Mouse (Mus musculus) kidney, postnatal 0 days (tissue): Measurements from ENCODE around the gene Elovl5. TPM values are rescaled to one million over a fixed set of nuclear protein-coding genes. Genes with fewer than 3 reads are reported as not detected.
A peak's percentile ranks its signal among the peaks of the same experiment; 100 is the strongest.

Experiments
- ATAC-seq: fragments of 200-750 bp; cut with Nextera tagmentation; replicated peaks from 2 replicates; pipeline ENCODE4 v1.8.0; 2017; ENCODE audit warnings: low read depth, moderate number of reproducible peaks, moderate TSS enrichment, moderate library complexity; ENCODE audit not compliant: low FRiP score
- DNase-seq: peaks from one replicate; pipeline ENCODE4 v3.0.0-alpha.2; 2016; ENCODE audit warnings: low spot score
- H3K27ac ChIP-seq: fragments of 300-500 bp; sonication (generic); 2 replicates; pipeline ENCODE4 v1.5.1; 2014; ENCODE audit warnings: mild to moderate bottlenecking
- H3K27me3 ChIP-seq: fragments of 300-500 bp; sonication (generic); 2 replicates; pipeline ENCODE4 v1.6.1; 2014; ENCODE audit warnings: low read length, mixed read lengths; ENCODE audit not compliant: insufficient read depth
- H3K36me3 ChIP-seq: fragments of 300-500 bp; sonication (generic); 2 replicates; pipeline ENCODE4 v1.6.1; 2014; ENCODE audit warnings: low read length, mixed read lengths; ENCODE audit not compliant: insufficient read depth
- H3K4me1 ChIP-seq: fragments of 300-500 bp; sonication (generic); replicated peaks from 2 replicates; pipeline ENCODE4 v1.6.1; 2014; ENCODE audit warnings: antibody characterized with exemption, low read length, mixed read lengths; ENCODE audit not compliant: insufficient read depth
- H3K4me2 ChIP-seq: fragments of 300-500 bp; sonication (generic); 2 replicates; pipeline ENCODE4 v1.6.1; 2014; ENCODE audit warnings: mild to moderate bottlenecking, low read length, moderate library complexity, mixed read lengths
- H3K4me3 ChIP-seq: fragments of 300-500 bp; sonication (generic); replicated peaks from 2 replicates; pipeline ENCODE4 v1.5.1; 2014; ENCODE audit warnings: low read depth, low read length
- H3K9ac ChIP-seq: fragments of 300-500 bp; sonication (generic); 2 replicates; pipeline ENCODE4 v1.6.1; 2014; ENCODE audit warnings: low read depth, low read length
- H3K9me3 ChIP-seq: fragments of 300-500 bp; sonication (generic); replicated peaks from 2 replicates; pipeline ENCODE4 v1.6.1; 2016; ENCODE audit warnings: low read length, inconsistent platforms, mixed read lengths
- CTCF ChIP-seq: IDR thresholded peaks from 2 replicates; pipeline ENCODE4 v1.5.1; 2016; ENCODE audit warnings: antibody characterized with exemption, low read depth, mild to moderate bottlenecking, moderate library complexity
- WGBS: fragments of 180-500 bp; shearing (Covaris S2); extraction: QIAGEN DNeasy Blood & Tissue Kit; methylation state at CpG from one replicate; pipeline ENCODE4 v1.1.7; 2014; 5-methylcytosine and 5-hydroxymethylcytosine counted together
- polyA plus RNA-seq: library from polyadenylated mRNA; unstranded; fragments of >200 nt; fragmentation: Nextera tagmentation; extraction: Ambion mirVana; gene quantifications from 2 replicates; pipeline ENCODE4 v1.2.1, GENCODE M21; 2015

The Elovl5 gene
- polyA plus RNA-seq, 1 experiment from 2014 or later: 60.5 TPM

DNA sequence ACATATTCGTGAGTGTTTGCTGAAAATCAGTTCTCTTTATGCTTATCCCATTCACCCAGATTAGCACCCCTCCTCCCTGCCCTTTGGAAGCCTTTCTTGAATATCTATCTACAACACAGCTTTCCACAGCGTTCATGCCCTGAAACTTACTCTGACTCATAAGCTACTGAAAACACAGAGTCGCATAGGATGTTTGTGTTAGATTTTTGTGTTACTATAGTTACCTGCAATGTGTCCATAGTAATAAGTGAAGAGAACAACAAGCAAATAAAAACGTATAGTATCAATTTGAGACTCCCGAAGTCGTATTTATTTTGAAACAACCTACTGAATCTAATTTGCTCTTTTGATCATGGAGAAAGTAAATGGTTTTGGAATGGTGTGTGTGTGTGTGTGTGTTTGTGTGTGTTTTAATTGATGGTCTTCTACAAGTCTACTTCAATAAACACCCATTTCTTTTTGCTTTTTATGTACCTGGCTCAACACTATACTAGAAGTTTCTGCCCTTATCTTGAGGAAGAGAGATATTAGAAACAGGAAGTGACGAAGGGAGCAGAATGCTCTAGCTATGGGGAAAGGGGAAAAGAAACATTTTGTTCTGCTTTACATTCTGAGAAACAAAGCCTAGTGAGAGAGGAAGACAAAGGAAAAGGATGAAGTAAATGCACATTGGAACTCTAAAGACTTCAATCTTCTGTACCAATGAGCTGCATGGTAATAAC, 5.5 kb upstream of the Elovl5 start:
- ATAC-seq (no peak), DNase-seq (peak; percentile 36)
- Histone ChIP-seq H3K36me3 (no peaks in the 10 kb centered on the region), H3K9ac (no peak overlapping the region), H3K4me2 (peak overlapping the region; percentile 65), H3K9me3 (no peaks in the 10 kb centered on the region), H3K4me1 (peaks cover 12% of the 10 kb centered on the region; the same call in 1 of the 2 replicates), H3K4me3 (peak overlapping the region; percentile 54), H3K27ac (peak overlapping the region; percentile 94), H3K27me3 (no peaks in the 10 kb centered on the region)
- 32% methylated on average over 7 of the region's 7 CpGs for WGBS
- no peak for TF ChIP-seq CTCF

DNA sequence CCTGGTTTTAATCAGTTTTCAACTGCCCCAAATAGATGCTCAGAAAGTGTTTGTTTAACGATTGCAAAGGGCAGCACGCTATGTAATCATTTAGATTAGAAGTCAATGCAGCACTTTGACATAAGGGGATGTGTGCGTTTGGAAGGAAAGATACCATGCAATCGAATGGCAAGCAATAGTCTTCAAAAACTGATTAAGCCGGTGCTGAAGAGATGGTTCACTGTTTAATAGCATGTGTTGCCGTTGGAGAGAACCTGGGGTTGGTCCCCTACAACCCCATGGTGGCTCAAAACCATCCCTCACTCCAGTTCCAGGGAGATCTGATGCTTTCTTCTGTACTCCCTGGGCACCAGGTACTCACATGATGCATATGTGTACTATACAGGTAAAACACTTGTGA, 4.9 kb upstream of the Elovl5 start:
- no peak for TF ChIP-seq CTCF
- H3K36me3 ChIP-seq: no peaks in the 10 kb centered on the region
- WGBS: 80% methylated on average over 6 of the region's 6 CpGs
- H3K27me3 ChIP-seq: no peaks in the 10 kb centered on the region
- no peaks in the 10 kb centered on the region for H3K9me3 ChIP-seq
- 0 out of 2 replicates have a peak overlapping the region, but pooled peaks have one; percentile 13 for H3K4me3 ChIP-seq
- no peak overlapping the region for H3K9ac ChIP-seq
- H3K27ac ChIP-seq: peak overlapping the region; percentile 37; the same call in 1 of the 2 replicates
- no peak for ATAC-seq
- DNase-seq: no peak
- H3K4me1 ChIP-seq: peaks cover 12% of the 10 kb centered on the region; the same call in 1 of the 2 replicates
- 0 out of 2 replicates have a peak overlapping the region, but pooled peaks have one; percentile 65 for H3K4me2 ChIP-seq

DNA sequence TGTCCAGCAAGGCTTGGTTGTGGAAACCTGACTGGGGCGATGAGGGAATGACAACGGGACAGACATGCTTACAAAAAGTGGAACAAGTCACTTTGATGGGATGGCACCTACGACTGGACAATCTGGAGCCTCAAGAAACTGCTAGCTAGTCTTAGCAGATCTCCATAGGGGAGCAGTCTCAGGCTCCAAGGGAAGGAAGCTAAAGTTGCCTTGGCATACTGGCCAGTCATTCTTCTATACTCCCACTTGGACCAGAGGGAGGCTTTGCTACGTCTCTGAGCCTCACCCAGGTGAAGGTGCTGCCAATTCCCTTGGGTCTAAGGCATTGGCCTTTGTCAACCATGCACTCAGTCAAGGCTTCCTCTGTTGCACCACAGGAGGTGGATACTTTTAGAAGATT, 2.5 kb upstream of the Elovl5 start:
- 81% methylated on average over 4 of the region's 4 CpGs for WGBS
- Histone ChIP-seq H3K27ac (no peak overlapping the region), H3K4me3 (no peak overlapping the region), H3K4me2 (no peak overlapping the region), H3K9ac (no peak overlapping the region), H3K36me3 (no peaks in the 10 kb centered on the region), H3K27me3 (no peaks in the 10 kb centered on the region), H3K4me1 (peaks cover 7% of the 10 kb centered on the region; the same call in 1 of the 2 replicates), H3K9me3 (no peaks in the 10 kb centered on the region)
- TF ChIP-seq CTCF: no peak
- no peak for DNase-seq
- ATAC-seq: no peak

DNA sequence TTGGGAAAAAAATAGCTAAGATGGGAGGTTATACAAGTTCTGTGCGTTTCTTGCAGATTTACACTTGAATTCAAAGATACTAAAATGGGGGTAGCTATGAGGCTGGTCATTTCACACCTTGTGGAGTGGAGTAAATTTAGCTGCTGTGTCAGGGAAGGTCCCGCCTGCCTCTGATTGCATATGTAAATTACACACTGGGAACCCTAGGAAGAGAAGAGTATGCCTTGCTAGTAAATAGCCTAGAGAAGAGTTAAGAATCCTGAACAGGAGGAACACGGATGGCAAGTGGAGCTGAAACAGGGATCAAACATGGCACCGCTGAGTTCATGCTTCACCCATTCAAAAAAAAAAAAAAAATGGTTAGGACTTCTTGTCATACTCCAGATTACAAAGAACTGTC, 1.4 kb upstream of the Elovl5 start:
- H3K27ac ChIP-seq: no peak overlapping the region
- DNase-seq: no peak
- H3K27me3 ChIP-seq: no peaks in the 10 kb centered on the region
- H3K9me3 ChIP-seq: no peaks in the 10 kb centered on the region
- H3K36me3 ChIP-seq: no peaks in the 10 kb centered on the region
- ATAC-seq: no peak
- 59% methylated on average over 4 of the region's 4 CpGs for WGBS
- 0 out of 2 replicates have a peak, but pooled peaks cover 4% of the 10 kb centered on the region for H3K4me1 ChIP-seq
- no peak for TF ChIP-seq CTCF
- no peak overlapping the region for H3K4me3 ChIP-seq
- H3K4me2 ChIP-seq: no peak overlapping the region
- no peak overlapping the region for H3K9ac ChIP-seq

DNA sequence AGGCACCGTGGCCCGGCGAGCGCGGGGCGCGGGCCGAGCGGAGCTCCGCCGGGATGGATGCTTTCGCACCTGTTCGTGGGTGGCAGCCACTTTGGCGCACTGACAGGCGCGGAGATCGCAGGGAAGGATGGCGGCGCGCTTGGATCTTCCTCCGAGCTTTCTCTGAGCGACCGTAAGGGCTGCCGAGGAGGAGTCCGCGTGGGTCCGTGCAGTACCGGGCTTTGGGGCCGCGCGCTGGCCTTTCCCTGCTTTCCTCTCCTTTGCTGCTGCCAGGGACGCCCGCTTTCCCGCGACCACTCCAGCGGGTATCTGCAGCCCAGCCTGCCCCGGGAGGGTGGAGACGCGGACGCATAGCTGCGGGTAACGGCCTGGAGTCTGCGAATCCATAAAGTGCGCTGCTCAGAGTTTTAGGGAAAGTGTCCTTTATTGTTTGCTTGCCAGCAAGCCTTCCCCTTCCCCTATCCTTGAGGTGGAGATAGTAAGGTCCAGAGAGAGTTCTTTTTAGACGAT, 513 bp downstream of the Elovl5 start:
- H3K27me3 ChIP-seq: no peaks in the 10 kb centered on the region
- no peaks in the 10 kb centered on the region for H3K36me3 ChIP-seq
- H3K4me1 ChIP-seq: no peaks in the 10 kb centered on the region
- under 1% methylated on average over 45 of the region's 45 CpGs for WGBS
- H3K4me2 ChIP-seq: peak overlapping the region; percentile 93
- H3K4me3 ChIP-seq: peak overlapping the region; percentile 98
- DNase-seq (peak; percentile 37), ATAC-seq (peak; percentile 53)
- H3K9ac ChIP-seq: peak overlapping the region; percentile 77
- peak overlapping the region; percentile 87 for H3K27ac ChIP-seq
- no peaks in the 10 kb centered on the region for H3K9me3 ChIP-seq
- no peak for TF ChIP-seq CTCF

DNA sequence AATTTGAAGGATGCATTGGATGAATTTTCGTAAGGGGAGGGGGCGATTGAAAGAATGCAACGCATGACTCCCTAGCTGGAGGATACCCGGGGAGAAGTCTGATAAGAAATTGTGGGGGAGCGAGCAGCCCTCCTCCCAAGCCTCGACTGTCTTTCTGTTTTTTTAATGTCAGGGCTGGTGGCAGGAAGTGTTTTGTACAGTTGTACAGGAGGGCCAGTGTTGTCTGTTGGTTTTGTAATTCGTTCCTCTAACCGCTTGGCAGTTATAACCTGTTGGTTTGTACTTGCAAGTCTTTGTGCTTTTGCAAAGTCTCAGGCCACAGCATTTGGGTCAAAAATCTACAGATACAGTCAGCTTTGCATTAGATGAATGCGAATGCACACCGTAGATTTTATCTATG, 1.0 kb downstream of the Elovl5 start:
- ATAC-seq: no peak
- H3K9me3 ChIP-seq: no peaks in the 10 kb centered on the region
- H3K9ac ChIP-seq: peak overlapping the region; percentile 77
- H3K4me1 ChIP-seq: no peaks in the 10 kb centered on the region
- 10% methylated on average over 10 of the region's 10 CpGs for WGBS
- no peak for DNase-seq
- no peak for TF ChIP-seq CTCF
- peak overlapping the region; percentile 93 for H3K4me2 ChIP-seq
- H3K4me3 ChIP-seq: peak overlapping the region; percentile 98
- H3K36me3 ChIP-seq: no peaks in the 10 kb centered on the region
- H3K27ac ChIP-seq: peak overlapping the region; percentile 87; the same call in 1 of the 2 replicates
- H3K27me3 ChIP-seq: no peaks in the 10 kb centered on the region
